Mouse (Mus musculus) adrenal gland, postnatal 10 days (tissue): ENCODE measurements around the gene Itpr2. TPM values are rescaled to one million over a fixed set of nuclear protein-coding genes. Genes with fewer than 3 reads are reported as not detected.

Experiments used
- DNase-seq: peaks from one replicate; pipeline ENCODE4 v3.0.0; 2021; ENCODE audit warnings: mixed read lengths
- total RNA-seq, 2 experiments: library from RNA; stranded (reverse); gene quantifications; 2 replicates each; pipeline ENCODE4 v1.2.3; 2021

Itpr2 gene
- total RNA-seq, 2 experiments from 2014 or later, result 71.8 to 105 TPM

GRCm38 (mm10) chr6:146108695-146109094 is 393.3 kb downstream of the Itpr2 start:
- no peak for DNase-seq

GRCm38 (mm10) chr6:146107117-146107832 is 394.7 kb downstream of the Itpr2 start:
- DNase-seq, result no peak

DNA sequence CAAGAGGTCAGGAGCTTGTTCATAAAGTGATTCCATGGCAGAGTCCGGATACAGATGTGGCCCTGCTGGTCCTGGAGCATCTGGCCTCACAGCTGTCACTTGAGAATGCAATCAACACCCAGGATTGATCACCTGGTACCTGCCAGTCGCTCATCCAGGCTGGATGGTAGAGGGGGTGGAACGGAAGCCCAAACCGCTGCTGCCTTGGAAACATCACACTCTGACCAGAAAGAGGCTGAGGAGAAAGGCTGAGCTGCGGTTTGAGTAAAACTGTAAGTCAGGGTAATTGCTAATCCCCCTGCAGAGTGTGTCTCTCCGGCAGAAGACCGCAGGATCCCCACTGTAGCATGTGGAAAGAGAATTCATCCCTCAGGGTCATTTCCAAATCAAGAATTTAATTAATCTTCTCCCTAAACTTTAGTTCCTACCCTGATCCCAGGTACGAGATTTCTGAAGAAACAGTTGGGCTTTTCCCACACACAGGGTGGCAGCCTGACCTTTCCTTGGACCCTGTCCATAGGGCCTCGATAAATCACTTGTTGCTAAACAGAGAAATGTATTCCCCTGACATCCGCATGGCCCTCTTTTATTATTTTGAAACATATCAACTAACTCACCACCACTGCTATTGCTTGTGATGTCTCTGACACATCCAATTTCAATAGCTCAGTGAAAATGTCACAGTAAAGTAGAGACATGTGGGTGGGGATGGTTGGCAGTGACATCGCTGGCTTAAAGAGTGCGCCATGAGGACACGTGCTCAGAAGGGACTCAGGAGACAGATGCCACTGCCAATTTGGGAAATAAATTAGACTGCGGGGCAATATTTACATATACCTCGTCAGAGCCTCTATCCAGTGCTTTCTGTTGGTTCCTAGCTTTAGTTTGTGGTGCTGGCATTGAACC is 418.7 kb downstream of the Itpr2 start:
- DNase-seq, result peak; percentile 68

- DNase-seq, result no peak
Observed at GRCm38 (mm10) chr6:146082476-146082875, 419.5 kb downstream of the Itpr2 start.

- DNase-seq, result no peak
Observed at GRCm38 (mm10) chr6:146081578-146081977, 420.4 kb downstream of the Itpr2 start.

DNA sequence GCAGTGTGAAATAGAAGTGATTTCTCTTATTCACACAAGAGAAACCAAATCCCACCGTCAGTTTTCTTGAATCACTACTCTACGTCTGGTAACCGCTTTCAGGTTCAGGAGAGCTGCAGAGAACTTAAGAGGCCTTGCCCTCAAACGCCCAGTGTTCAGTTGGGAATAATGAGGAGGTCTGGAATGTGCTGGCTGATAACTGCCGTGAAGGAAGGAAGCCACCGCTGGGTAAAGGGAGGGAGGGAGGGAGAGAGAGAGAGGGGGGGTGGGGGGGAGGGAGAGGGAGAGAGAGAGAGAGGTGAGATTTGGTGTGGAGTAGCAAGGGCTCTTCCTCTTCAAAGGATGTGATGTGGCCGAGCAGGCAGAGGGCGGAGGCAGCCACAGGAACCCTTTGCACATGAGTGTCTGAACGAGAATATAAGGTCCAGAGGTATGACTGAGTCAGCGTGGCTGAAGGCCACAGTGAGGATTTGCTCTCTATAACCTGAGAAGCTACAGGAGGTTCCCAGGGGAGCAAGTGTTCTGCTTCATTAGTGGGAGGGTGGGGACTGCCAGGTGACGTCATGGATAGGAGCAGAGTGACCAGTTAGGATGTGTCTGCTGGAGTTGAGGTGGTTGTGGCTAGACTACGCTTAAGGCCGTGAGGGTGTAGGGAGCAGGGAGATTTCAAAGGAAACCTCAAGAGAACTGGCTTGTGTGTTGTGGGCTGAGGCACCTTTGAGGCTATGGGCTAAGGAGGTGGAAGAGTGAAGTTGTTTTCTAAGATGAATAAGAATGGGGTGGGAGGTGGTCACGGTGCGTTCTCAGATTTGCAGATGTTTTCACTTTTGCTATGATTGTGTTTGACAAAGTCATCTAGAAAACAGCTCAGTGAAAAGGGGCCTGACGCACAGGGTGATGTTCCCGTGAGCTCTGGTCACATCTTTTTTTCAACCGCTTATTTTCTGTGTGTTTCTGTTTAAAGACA is 421.2 kb downstream of the Itpr2 start:
- no peak for DNase-seq

- no peak for DNase-seq
Observed at GRCm38 (mm10) chr6:146079734-146080443, 422.1 kb downstream of the Itpr2 start.

DNA sequence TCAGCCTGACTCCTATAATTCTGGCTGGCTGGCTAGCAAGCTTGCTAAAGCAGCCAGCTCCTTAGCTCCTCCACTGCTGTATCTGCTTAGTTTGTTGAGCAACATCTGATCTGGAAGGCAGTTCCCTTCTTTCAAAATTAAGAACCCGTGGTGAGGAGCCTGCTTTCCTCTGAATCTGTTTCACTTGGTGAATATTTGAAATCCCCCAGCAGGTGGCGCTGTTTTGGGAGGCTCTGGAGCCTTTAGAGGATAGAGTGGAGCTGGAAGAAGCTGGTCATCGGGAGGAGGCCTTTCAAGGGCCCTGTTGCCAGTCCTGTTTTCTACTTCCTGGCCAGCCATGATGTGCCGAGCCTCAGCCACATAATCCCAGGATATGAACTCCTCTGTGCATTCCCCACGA is 422.8 kb downstream of the Itpr2 start:
- DNase-seq, result peak; percentile 89

DNA sequence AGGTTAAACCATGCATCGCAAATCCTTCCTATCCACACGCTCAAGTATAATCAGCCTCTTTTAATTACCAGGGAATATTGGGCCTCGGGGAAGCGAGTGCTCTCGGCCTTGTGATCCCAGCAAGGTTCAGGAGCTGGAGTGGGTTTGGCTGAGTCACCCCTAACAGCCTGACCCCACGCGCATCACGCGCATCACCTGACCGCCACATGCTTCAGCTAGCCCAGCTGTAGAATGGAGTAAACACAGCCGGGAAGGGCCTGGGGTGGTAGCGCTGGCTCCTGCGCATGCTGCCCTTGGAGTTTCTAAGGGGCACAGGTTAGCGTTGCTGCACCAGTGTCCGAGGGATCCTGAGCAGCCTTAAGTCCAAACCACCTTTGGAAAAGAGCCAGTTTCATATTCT is 423.9 kb downstream of the Itpr2 start:
- no peak for DNase-seq

- DNase-seq, result no peak
Observed at GRCm38 (mm10) chr6:146077124-146077889, 424.7 kb downstream of the Itpr2 start.

- DNase-seq, result no peak
Observed at GRCm38 (mm10) chr6:146072842-146073241, 429.2 kb downstream of the Itpr2 start.

GRCm38 (mm10) chr6:146071883-146072282 is 430.1 kb downstream of the Itpr2 start:
- no peak for DNase-seq

Other genes starting within 250 kb of the Itpr2 start
- 10 to 100 TPM; 80.4 to 81.7 TPM for gene Fgfr1op2, start 75.0 kb upstream of the Itpr2 start, total RNA-seq
- 10 to 100 TPM; 33.7 to 37.9 TPM for gene Ints13, start 75.6 kb upstream of the Itpr2 start, total RNA-seq
- gene Med21, start 140.3 kb upstream of the Itpr2 start, total RNA-seq, result 10 to 100 TPM; 55.1 to 59.5 TPM
- 10 to 100 TPM; 41.9 to 45.0 TPM for gene Tm7sf3, start 140.6 kb upstream of the Itpr2 start, total RNA-seq
- 10 to 100 TPM; 13.3 to 17.6 TPM for gene Stk38l, start 222.8 kb upstream of the Itpr2 start, total RNA-seq